Mouse (Mus musculus): ENCODE data around the gene Ephx1. TPM values are rescaled to one million over a fixed set of nuclear protein-coding genes. Genes with fewer than 3 reads are reported as not detected.

The Ephx1 gene
- polyA plus RNA-seq, 1 experiment from 2014 or later, result 1.4 TPM

DNA sequence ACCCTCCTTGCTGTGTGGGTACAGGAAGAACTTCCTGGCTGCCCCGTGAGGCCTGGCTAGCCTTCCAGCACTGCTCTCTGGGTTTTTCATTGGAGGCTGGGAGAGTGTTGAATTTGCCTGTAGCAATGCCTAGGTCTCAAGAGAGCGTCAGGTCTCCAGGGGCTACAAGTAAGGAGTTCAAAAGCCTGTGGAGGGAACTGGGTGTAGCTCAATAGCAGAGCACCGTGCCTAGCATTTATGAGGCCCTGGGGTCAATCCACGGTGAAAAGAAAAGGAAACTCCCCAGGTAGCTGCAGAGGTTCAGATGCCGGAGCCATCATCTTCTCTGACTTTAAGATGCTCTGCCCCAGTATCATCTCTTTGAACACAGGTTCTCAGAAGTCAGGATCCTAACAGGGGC, 9.1 kb downstream of the Ephx1 start:
- Histone ChIP-seq H3K4me2 (ENCODE audit: low read depth, low read length) (no peak overlapping the region), H3K9ac (replicated peaks; ENCODE audit: low read length) (no peak overlapping the region), H3K9me3 (replicated peaks; ENCODE audit: control insufficient read depth, low read length) (no peaks in the 10 kb centered on the region), H3K27ac (replicated peaks; ENCODE audit: low read depth, low read length) (no peak overlapping the region), H3K27me3 (ENCODE audit: control insufficient read depth, insufficient read depth, low read length) (no peaks in the 10 kb centered on the region), H3K36me3 (replicated peaks; ENCODE audit: control insufficient read depth, insufficient read depth, low read depth, low read length) (no peaks in the 10 kb centered on the region), H3K4me3 (ENCODE audit: low read depth, low read length) (no peak overlapping the region), H3K4me1 (ENCODE audit: control insufficient read depth, insufficient read depth, low read length) (no peaks in the 10 kb centered on the region)
- ATAC-seq (replicated peaks; ENCODE audit: insufficient number of reproducible peaks, low FRiP score, low TSS enrichment, low read depth) (no peak), DNase-seq (ENCODE audit: low spot score) (no peak)
- WGBS, result 68% methylated on average over 5 of the region's 5 CpGs

- Histone ChIP-seq H3K4me3 (ENCODE audit: low read depth, low read length) (no peak overlapping the region), H3K9me3 (replicated peaks; ENCODE audit: control insufficient read depth, low read length) (no peaks in the 10 kb centered on the region), H3K27me3 (ENCODE audit: control insufficient read depth, insufficient read depth, low read length) (no peaks in the 10 kb centered on the region), H3K4me1 (ENCODE audit: control insufficient read depth, insufficient read depth, low read length) (no peaks in the 10 kb centered on the region), H3K4me2 (ENCODE audit: low read depth, low read length) (no peak overlapping the region), H3K9ac (replicated peaks; ENCODE audit: low read length) (no peak overlapping the region), H3K36me3 (replicated peaks; ENCODE audit: control insufficient read depth, insufficient read depth, low read depth, low read length) (no peaks in the 10 kb centered on the region), H3K27ac (replicated peaks; ENCODE audit: low read depth, low read length) (no peak overlapping the region)
- ATAC-seq (replicated peaks; ENCODE audit: insufficient number of reproducible peaks, low FRiP score, low TSS enrichment, low read depth), result no peak
- WGBS, result 63% methylated on average over 4 of the region's 4 CpGs
- DNase-seq (ENCODE audit: low spot score), result no peak
Measured at GRCm38 (mm10) chr1:181010171-181010932, 10.4 kb downstream of the Ephx1 start.

GRCm38 (mm10) chr1:181009754-181010153, 10.9 kb downstream of the Ephx1 start:
- Histone ChIP-seq H3K4me2 (ENCODE audit: low read depth, low read length) (no peak overlapping the region), H3K36me3 (replicated peaks; ENCODE audit: control insufficient read depth, insufficient read depth, low read depth, low read length) (no peaks in the 10 kb centered on the region), H3K9ac (replicated peaks; ENCODE audit: low read length) (no peak overlapping the region), H3K9me3 (replicated peaks; ENCODE audit: control insufficient read depth, low read length) (no peaks in the 10 kb centered on the region), H3K27ac (replicated peaks; ENCODE audit: low read depth, low read length) (no peak overlapping the region), H3K4me3 (ENCODE audit: low read depth, low read length) (no peak overlapping the region), H3K27me3 (ENCODE audit: control insufficient read depth, insufficient read depth, low read length) (no peaks in the 10 kb centered on the region), H3K4me1 (ENCODE audit: control insufficient read depth, insufficient read depth, low read length) (no peaks in the 10 kb centered on the region)
- WGBS, result 82% methylated on average over 3 of the region's 3 CpGs
- DNase-seq (ENCODE audit: low spot score) (no peak), ATAC-seq (replicated peaks; ENCODE audit: insufficient number of reproducible peaks, low FRiP score, low TSS enrichment, low read depth) (no peak)

- no peak for ATAC-seq (replicated peaks; ENCODE audit: insufficient number of reproducible peaks, low FRiP score, low TSS enrichment, low read depth)
- Histone ChIP-seq H3K9ac (replicated peaks; ENCODE audit: low read length) (no peak overlapping the region), H3K4me3 (ENCODE audit: low read depth, low read length) (no peak overlapping the region), H3K4me1 (ENCODE audit: control insufficient read depth, insufficient read depth, low read length) (no peaks in the 10 kb centered on the region), H3K4me2 (ENCODE audit: low read depth, low read length) (no peak overlapping the region), H3K27ac (replicated peaks; ENCODE audit: low read depth, low read length) (no peak overlapping the region), H3K9me3 (replicated peaks; ENCODE audit: control insufficient read depth, low read length) (no peaks in the 10 kb centered on the region), H3K27me3 (ENCODE audit: control insufficient read depth, insufficient read depth, low read length) (no peaks in the 10 kb centered on the region), H3K36me3 (replicated peaks; ENCODE audit: control insufficient read depth, insufficient read depth, low read depth, low read length) (no peaks in the 10 kb centered on the region)
- no peak for DNase-seq (ENCODE audit: low spot score)
- 88% methylated on average over 4 of the region's 4 CpGs for whole genome bisulfite sequencing
Measured at GRCm38 (mm10) chr1:181009011-181009590, 11.6 kb downstream of the Ephx1 start.

DNA sequence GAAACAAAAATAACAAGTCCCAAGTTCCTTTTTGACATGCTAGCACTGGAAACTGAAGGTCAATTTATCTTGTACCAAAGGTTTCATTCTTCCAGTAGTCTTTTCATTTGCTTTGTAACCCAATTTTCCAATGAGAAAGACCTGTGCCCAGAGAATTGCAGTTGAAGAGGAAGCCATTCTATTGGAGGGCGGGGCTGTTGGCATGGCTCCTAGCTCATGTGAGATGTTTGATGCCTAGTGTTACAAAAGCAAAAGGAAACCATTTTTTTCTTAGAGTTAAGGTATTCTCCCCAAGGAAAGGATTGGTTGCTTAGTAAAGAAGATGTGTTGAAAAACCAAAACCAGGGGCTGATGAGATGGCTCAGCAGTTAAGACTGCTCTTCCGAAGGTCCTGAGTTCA, 12.4 kb downstream of the Ephx1 start:
- H3K4me2 ChIP-seq (ENCODE audit: low read depth, low read length), result no peak overlapping the region
- DNase-seq (ENCODE audit: low spot score) (no peak), ATAC-seq (replicated peaks; ENCODE audit: insufficient number of reproducible peaks, low FRiP score, low TSS enrichment, low read depth) (no peak)
- no peak overlapping the region for H3K9ac ChIP-seq (replicated peaks; ENCODE audit: low read length)
- no peaks in the 10 kb centered on the region for H3K27me3 ChIP-seq (ENCODE audit: control insufficient read depth, insufficient read depth, low read length)
- H3K9me3 ChIP-seq (replicated peaks; ENCODE audit: control insufficient read depth, low read length), result no peaks in the 10 kb centered on the region
- WGBS, result 99% methylated on average over 2 of the region's 2 CpGs
- no peaks in the 10 kb centered on the region for H3K4me1 ChIP-seq (ENCODE audit: control insufficient read depth, insufficient read depth, low read length)
- H3K27ac ChIP-seq (replicated peaks; ENCODE audit: low read depth, low read length), result no peak overlapping the region
- no peak overlapping the region for H3K4me3 ChIP-seq (ENCODE audit: low read depth, low read length)
- no peaks in the 10 kb centered on the region for H3K36me3 ChIP-seq (replicated peaks; ENCODE audit: control insufficient read depth, insufficient read depth, low read depth, low read length)

GRCm38 (mm10) chr1:181007831-181008230, 12.9 kb downstream of the Ephx1 start:
- H3K4me2 ChIP-seq (ENCODE audit: low read depth, low read length), result no peak overlapping the region
- no peaks in the 10 kb centered on the region for H3K36me3 ChIP-seq (replicated peaks; ENCODE audit: control insufficient read depth, insufficient read depth, low read depth, low read length)

GRCm38 (mm10) chr1:181005331-181005730, 15.4 kb downstream of the Ephx1 start:
- 87% methylated on average over 8 of the region's 8 CpGs for WGBS
- Histone ChIP-seq H3K36me3 (replicated peaks; ENCODE audit: control insufficient read depth, insufficient read depth, low read depth, low read length) (no peaks in the 10 kb centered on the region), H3K4me3 (ENCODE audit: low read depth, low read length) (no peak overlapping the region), H3K27ac (replicated peaks; ENCODE audit: low read depth, low read length) (no peak overlapping the region), H3K4me1 (ENCODE audit: control insufficient read depth, insufficient read depth, low read length) (no peaks in the 10 kb centered on the region), H3K27me3 (ENCODE audit: control insufficient read depth, insufficient read depth, low read length) (no peaks in the 10 kb centered on the region), H3K9ac (replicated peaks; ENCODE audit: low read length) (no peak overlapping the region), H3K9me3 (replicated peaks; ENCODE audit: control insufficient read depth, low read length) (no peaks in the 10 kb centered on the region), H3K4me2 (ENCODE audit: low read depth, low read length) (no peak overlapping the region)
- DNase-seq (ENCODE audit: low spot score) (no peak), ATAC-seq (replicated peaks; ENCODE audit: insufficient number of reproducible peaks, low FRiP score, low TSS enrichment, low read depth) (no peak)

More at GRCm38 (mm10) chr1:181007831-181008230, 12.9 kb downstream of the Ephx1 start:
- H3K9me3 ChIP-seq (replicated peaks; ENCODE audit: control insufficient read depth, low read length), result no peaks in the 10 kb centered on the region
- no peak overlapping the region for H3K9ac ChIP-seq (replicated peaks; ENCODE audit: low read length)
- DNase-seq (ENCODE audit: low spot score) (no peak), ATAC-seq (replicated peaks; ENCODE audit: insufficient number of reproducible peaks, low FRiP score, low TSS enrichment, low read depth) (no peak)
- H3K27me3 ChIP-seq (ENCODE audit: control insufficient read depth, insufficient read depth, low read length), result no peaks in the 10 kb centered on the region
- 87% methylated on average over 6 of the region's 6 CpGs for WGBS
- no peaks in the 10 kb centered on the region for H3K4me1 ChIP-seq (ENCODE audit: control insufficient read depth, insufficient read depth, low read length)
- no peak overlapping the region for H3K4me3 ChIP-seq (ENCODE audit: low read depth, low read length)
- no peak overlapping the region for H3K27ac ChIP-seq (replicated peaks; ENCODE audit: low read depth, low read length)

DNA sequence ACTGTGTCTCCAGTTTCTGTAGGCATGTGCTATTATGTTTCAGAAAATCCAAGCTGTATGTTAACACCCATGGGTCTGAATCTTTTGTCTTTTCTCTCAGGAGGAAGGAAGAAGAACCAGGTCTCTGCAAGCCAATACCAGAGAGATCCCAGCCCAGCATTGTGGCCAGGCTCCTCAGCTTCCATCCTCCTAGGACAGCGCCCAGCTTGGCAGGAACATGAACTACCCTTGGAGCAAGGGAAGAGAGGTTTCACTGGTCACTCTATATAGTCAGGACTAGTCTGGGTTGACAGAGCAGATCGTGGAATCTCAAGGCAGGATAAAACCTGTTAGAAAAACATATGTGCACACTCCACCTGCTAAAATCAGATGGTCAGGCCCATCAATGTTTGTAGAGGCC, 16.9 kb downstream of the Ephx1 start:
- H3K9ac ChIP-seq (replicated peaks; ENCODE audit: low read length), result no peak overlapping the region
- H3K36me3 ChIP-seq (replicated peaks; ENCODE audit: control insufficient read depth, insufficient read depth, low read depth, low read length), result no peaks in the 10 kb centered on the region
- no peaks in the 10 kb centered on the region for H3K9me3 ChIP-seq (replicated peaks; ENCODE audit: control insufficient read depth, low read length)
- H3K4me3 ChIP-seq (ENCODE audit: low read depth, low read length), result no peak overlapping the region
- no peak overlapping the region for H3K4me2 ChIP-seq (ENCODE audit: low read depth, low read length)
- no peaks in the 10 kb centered on the region for H3K4me1 ChIP-seq (ENCODE audit: control insufficient read depth, insufficient read depth, low read length)
- H3K27me3 ChIP-seq (ENCODE audit: control insufficient read depth, insufficient read depth, low read length), result no peaks in the 10 kb centered on the region
- ATAC-seq (replicated peaks; ENCODE audit: insufficient number of reproducible peaks, low FRiP score, low TSS enrichment, low read depth), result no peak
- 81% methylated on average over 2 of the region's 2 CpGs for WGBS
- no peak overlapping the region for H3K27ac ChIP-seq (replicated peaks; ENCODE audit: low read depth, low read length)
- DNase-seq (ENCODE audit: low spot score), result no peak

Data from embryonic facial prominence, embryonic 11.5 days (tissue).